Mouse (Mus musculus): ENCODE results near the gene Slc26a1.

Gene Slc26a1

DNA sequence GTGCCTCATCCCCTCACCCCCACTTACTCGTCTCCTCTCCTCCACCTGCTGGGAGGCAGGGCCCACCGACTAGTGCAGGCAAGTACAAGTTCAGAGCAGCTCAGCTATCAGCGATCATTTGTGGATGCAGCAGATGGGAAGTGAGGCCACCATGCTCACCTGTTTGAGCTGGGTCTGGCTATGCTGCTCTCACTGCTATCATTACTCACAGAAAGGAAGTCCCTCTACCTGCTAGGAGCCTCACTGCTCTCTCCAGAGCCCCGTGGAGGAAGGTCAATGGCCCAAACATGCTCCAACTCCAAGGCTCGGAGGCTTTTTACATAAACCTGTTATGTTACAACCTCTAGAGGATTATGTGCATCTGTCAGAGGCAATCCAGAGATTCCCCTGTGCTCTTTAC is 18.0 kb downstream of the Slc26a1 start:
- in situ Hi-C loops (cut with MboI, MseI): no loop called here

DNA sequence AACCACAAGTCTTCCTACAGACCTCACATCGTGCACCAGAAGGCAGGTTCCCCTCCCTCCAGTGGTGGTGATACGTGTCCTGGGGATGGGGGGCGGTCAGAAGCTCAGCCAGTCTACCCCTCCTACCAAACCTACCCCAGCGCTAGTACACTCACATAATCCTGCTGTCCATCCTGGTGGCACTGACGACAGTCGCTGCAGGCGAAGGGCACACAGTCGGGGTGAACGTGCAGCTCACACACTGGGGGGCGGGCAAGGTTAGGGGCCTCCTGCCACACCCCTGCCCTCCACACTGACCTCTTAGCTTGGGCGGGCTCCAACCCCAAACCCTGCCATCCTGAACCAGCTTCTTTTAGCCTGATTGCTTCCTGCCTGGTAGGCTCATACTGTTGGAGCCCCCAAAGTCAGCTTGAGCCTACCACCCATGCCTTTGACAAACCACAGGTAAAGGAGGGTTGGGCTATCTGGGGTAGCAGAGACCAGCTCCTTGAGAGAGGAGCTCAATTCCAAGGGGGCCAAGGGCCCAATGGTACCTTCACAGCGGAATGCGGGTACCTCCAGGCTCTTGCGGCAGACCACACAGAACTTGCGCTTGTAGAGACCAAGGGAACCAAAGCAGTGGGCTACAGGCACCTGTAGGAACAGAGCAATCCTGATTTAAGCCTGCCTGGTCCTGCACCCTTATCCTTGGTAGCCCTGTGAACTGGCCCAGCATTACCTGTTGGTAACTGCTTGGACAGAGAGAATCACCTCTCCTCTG is 19.3 kb downstream of the Slc26a1 start:
- in situ Hi-C loops (cut with MboI, MseI): no loop called here

DNA sequence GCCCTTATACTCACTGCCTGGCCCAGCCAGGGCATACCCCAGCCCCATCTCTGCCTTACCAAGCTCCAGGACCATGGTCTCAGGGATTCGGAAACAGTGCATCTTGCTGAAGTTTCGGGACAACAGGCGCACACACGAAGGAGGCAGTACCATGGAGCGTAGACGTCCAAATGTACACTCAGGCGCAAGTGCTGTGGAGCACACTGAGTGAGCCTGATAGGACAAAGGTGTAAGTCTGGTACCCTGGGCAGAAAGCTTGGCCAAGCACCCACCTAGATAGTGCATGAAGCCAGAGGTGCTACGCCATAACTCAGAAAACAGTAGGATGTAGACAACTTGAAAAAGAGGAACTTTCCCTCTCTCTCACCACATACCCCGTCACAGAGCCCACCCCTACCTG is 20.0 kb downstream of the Slc26a1 start:
- in situ Hi-C loops (cut with MboI, MseI): no loop called here

DNA sequence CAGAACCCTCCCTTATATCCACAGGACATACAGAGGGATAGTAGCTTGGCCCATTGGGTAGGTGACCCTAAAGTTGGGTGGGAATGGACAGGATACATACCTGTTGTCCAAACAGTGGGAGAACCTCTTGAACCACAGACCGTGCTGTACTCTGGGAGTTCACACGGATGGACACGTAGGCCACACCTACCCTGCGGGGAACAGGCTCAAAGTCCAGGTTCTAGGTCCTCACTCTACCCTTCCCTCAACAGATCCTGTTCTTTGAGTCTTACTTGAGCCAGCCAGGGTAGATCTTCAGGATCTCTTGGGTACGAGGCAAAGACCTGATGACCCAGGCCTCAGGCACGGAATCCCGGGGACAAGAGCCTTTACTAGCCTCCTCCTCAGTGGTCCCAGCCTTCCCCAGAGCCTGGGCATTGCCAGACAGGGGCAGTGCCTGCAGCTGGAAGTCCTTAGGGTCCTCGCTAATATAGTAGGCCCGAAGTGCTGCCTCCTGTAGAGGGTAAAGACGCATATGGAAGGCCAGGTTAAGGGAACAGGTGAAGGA is 20.9 kb downstream of the Slc26a1 start:
- in situ Hi-C loops (cut with MboI, MseI): no loop called here

DNA sequence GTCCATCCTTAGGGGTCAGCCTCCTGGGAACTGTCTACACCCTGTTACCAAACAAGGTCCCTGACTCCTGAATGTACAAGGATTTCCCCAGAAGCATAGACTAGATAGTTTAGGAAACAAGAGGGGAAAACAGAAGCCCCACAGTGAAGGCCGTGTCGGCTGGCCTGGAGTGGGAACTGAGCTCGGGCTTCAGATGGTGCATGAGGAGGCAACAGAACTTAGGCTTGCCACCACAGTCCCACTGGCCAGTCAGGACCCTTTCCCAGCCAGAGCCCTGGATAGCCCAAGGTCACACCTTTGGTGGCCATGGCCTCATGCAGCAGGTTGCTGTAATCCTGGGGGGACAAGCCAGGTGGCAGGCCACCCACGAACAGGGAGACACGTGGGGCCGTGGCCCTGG is 22.0 kb downstream of the Slc26a1 start:
- in situ Hi-C loops (cut with MboI, MseI): no loop called here

DNA sequence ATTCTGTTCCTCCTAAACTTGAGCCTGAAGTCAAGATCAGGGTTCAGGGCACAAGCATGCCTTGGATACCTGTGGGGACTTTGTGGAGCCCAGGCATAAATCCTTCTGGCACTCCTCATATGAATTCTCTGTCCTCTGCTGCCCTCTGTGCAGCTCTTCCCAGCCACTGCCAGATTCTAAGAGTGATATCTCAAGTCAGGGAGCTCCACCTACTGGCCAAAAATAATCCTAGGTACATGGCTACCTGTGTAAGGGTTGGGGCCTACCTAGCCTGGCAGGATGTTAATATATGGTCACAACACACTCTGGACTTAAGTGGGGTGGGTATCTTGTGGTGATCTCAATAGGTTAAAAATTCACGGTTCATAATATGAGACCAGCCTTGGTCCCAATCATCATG is 23.5 kb downstream of the Slc26a1 start:
- in situ Hi-C loops (cut with MboI, MseI): no loop called here

DNA sequence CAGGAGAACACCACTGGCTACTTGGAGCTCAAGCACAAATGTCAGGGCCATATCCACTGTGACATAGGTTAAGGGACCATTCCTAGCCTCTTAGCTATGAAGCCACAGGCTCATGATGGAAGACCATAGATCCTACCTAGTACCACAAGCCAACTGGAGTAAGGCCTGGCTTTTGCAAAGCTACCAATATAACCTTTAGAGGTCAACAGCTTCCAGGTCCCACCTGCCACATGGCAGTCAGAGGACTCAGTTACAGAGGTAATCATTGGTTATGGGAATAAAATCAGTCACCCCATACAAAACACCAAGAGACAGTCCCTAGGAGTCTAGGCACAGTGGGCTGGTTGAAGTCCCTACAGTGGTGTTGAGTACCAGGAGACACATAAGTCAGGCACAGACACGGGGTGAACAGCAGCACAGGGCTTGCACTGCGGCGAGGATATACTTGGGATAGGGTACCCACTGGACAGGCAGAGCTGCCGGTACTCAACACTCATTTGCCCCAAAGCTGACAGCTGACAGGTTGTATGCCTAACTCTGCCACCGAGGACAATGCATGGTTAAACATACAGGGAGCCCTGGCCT is 24.1 kb downstream of the Slc26a1 start:
- in situ Hi-C loops (cut with MboI, MseI): no loop called here

DNA sequence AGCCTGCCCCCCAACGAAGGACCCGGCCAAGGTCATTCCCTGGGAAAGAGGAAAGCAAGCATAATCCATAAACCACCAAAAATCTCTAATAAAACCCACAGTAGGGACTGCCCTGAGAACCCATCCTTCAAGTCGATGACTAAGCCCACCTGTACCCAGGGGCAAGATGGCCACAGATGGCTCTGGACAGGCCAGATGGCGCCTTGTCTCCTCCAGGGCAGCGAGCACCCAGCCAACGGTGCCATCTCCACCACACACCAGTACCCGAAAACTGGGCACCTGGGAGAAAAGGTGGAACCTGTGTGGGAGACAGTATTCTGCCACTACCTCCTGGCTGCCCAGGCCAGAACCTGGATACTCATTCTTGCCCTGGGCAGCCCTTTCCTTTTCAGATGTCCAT is 25.0 kb downstream of the Slc26a1 start:
- in situ Hi-C loops (cut with MboI, MseI): no loop called here

DNA sequence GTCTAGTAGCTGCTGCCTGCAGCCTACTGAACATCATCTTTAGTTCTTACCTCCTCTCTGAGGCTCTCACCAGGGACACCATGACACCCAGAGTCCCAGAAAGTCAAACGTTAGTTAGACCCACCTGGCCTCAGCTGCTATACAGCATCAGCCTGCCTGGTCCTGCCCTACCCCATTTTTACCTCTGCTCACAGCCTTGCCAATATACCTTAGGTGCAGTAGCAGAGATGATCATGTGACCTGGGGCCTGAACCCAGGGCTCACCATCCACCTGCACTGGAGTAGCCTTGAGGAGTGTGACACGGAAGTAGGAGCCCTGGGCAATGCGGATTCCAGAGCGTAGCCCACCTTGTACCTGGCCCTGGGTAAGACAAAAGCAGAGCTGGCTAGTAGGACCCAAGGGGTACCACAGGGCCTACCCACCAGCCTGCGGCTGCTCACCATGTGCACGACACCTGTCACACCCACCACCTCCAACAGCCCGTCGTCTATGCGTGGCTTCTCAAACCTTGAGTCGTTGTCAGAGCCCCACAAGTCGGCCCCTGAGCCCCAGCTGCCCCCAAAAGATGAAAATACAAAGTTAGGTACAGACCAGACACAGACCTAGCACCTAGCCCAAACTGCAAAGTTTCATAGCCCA is 26.3 kb downstream of the Slc26a1 start:
- in situ Hi-C loops (cut with MboI, MseI): loop anchor here in 1 of 2 experiments (25.0 kb wide), 1 partner anchor 1288 kb away; no protein-coding TSS in a partner anchor

DNA sequence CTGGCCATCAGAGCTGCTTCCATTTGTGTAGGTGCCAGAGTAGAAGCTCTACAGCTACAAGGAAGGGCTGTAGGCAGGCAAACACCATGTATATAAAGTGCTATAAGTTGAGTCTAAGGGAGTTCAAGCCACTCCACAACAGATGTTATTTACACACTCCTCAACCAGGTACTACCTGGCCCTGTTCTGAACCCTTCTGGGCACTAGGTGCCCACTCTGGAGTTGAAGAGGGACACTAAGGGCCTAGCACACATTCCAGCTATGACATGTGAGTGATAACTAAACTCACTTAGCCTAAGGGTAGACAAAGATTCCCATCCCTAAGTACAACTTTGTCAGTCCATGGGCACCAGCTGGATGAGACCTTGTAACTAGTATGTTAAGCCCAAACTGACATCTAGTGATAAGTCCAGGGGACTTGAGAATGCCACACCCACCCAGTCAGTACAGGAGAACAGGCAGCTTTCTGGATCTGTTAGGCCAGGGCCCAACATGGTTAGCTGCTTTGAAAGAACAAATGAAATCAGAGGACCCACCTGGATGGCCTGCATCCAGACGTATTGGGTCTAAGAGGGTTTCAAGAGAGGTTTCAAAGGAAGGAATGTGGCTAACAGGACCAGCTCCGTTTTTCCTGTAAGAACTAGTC is 27.4 kb downstream of the Slc26a1 start:
- in situ Hi-C loops (cut with MboI, MseI): loop anchor here in 1 of 2 experiments (25.0 kb wide), 1 partner anchor 1289 kb away; no protein-coding TSS in a partner anchor

DNA sequence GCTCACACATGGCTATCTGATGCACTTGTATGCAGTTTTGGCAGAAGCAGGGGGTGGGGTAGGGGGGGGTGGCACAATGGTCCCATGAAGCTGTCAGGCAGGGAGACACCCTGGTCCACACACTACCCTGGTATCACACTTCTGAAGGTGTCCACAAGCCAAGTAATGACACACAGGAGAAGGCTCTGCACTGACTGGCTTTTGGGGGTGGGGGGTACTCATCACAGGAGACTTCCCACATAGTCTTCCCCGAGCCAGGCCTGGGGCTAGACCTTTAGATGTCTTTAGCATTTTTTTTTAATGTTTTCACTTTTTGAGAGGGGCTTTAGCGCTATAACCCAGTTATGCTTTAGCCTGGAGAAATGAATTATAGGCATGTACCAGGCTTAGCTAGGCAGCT is 28.1 kb downstream of the Slc26a1 start:
- in situ Hi-C loops (cut with MboI, MseI): loop anchor here in 1 of 2 experiments (25.0 kb wide), 1 partner anchor 1290 kb away; no protein-coding TSS in a partner anchor

DNA sequence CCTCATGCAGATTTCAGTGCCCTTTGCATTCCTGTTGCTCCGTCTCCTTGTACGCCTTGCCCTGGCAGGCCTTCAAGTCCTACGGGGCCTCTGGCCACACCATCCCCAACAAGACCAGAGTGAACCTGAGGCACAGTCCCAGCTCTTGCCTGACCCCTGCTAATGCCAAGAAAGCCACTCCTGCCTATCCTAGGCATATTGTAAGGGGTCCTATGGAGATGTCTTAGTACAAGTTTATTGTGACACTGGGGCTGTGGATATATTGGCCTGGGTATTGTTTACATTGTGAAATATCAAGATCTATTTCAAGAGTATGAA is 29.1 kb downstream of the Slc26a1 start:
- in situ Hi-C loops (cut with MboI, MseI): loop anchor here in 1 of 2 experiments (25.0 kb wide), 1 partner anchor 1291 kb away; no protein-coding TSS in a partner anchor

DNA sequence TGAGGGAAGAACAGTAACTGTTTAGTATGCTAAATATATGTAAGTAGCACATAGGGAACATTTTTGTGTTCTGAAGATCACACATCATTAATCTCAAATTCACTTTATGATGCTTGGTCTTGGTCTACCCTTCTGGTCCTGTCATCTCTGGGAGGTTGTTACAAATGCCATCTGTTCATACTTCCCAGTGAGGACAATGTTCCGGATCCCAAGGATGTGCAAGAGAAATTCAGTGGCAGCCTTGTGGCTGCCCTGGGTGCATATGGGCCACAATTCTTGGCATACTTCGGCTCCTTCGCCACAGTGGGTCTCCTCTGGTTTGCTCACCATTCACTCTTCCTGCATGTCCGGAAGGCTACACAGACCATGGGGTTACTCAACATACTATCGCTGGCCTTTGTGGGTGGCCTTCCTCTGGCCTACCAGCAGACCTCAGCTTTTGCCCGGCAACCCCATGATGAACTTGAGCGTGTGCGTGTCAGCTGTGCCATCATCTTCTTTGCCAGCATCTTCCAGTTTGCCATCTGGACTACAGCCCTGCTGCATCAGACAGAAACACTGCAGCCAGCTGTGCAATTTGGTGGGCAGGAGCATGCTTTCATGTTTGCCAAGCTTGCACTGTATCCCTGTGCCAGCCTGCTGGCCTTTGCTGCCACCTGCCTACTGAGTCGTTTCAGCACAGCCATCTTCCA is 29.6 kb downstream of the Slc26a1 start:
- in situ Hi-C loops (cut with MboI, MseI): loop anchor here in 1 of 2 experiments (25.0 kb wide), 1 partner anchor 1292 kb away; no protein-coding TSS in a partner anchor

DNA sequence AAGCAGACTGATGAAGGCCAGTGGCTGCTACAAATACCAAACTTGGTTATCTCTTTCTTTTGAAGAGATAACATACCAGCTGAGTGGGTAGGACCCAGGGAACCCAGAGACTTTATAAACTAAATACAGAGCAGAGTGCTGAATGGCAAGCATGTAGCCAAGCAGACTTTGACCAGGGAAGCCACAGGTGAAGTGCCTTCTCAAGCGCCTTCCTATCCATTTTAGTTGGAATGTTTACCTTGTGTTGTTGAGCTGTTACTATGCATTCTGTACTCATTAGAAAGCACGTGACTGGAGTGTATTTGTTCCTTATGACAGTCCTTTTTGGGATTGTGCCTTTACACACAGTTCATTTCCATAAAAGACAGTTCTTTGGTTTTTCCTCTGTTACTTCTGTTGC is 31.7 kb downstream of the Slc26a1 start:
- in situ Hi-C loops (cut with MboI, MseI): loop anchor here in 1 of 2 experiments (25.0 kb wide), 1 partner anchor 1294 kb away; no protein-coding TSS in a partner anchor

DNA sequence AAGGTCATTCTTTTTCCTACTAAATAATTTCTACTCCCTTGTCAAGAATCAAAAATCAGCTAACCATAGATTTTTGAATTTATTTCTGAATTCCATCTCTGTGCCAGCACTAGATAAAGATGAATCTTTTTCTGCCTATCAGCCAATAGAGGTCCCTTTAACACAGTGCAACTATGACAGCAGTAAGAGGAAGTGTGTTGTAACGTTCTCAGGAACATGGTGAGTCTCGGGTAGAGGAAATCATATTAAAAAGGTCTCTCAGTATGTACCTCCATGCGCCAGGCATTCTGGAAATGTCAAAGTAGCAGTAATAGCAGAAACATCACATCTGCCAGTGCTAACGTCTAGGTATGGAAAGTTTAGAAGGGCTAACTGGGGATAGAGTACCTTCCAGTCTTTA is 39.2 kb downstream of the Slc26a1 start:
- in situ Hi-C loops (cut with MboI, MseI): loop anchor here in 1 of 2 experiments (25.0 kb wide), 1 partner anchor 1301 kb away; no protein-coding TSS in a partner anchor

DNA sequence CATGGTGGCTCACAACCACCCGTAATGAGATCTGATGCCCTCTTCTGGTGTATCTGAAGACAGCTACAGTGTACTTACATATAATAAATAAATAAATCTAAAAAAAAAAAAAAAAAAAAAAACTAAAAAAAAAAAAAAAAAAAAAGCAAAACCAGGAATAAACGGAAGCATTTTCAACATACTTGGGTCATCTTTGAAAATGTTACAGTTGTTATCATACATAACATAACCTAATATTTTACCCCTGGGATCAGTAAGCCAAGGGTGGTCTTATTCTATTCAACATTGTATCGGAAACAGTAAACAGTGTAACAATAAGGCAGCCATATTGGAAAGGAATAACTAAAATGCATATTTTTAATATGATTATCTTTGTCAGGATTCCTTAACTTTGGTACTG is 41.3 kb downstream of the Slc26a1 start:
- in situ Hi-C loops (cut with MboI, MseI): loop anchor here in 1 of 2 experiments (25.0 kb wide), 1 partner anchor 1303 kb away; no protein-coding TSS in a partner anchor

DNA sequence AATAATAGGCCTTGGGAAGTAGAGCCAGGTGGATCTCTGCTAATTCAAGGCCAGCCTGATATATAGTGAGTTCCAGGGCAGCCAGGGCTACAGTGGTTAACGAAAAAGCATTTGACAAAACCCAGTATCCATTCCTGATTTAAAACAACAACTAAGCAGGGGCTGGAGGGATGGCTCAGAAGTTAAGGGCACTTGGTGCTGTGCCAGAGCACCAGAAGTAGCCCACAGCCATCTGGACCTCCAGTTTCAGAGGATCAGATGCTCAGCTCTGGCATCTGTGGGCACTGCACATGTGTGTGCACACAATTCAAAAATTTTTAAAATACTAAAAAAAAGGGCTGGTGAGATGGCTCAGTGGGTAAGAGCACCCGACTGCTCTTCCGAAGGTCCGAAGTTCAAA is 41.7 kb downstream of the Slc26a1 start:
- in situ Hi-C loops (cut with MboI, MseI): loop anchor here in 1 of 2 experiments (25.0 kb wide), 1 partner anchor 1304 kb away; no protein-coding TSS in a partner anchor

DNA sequence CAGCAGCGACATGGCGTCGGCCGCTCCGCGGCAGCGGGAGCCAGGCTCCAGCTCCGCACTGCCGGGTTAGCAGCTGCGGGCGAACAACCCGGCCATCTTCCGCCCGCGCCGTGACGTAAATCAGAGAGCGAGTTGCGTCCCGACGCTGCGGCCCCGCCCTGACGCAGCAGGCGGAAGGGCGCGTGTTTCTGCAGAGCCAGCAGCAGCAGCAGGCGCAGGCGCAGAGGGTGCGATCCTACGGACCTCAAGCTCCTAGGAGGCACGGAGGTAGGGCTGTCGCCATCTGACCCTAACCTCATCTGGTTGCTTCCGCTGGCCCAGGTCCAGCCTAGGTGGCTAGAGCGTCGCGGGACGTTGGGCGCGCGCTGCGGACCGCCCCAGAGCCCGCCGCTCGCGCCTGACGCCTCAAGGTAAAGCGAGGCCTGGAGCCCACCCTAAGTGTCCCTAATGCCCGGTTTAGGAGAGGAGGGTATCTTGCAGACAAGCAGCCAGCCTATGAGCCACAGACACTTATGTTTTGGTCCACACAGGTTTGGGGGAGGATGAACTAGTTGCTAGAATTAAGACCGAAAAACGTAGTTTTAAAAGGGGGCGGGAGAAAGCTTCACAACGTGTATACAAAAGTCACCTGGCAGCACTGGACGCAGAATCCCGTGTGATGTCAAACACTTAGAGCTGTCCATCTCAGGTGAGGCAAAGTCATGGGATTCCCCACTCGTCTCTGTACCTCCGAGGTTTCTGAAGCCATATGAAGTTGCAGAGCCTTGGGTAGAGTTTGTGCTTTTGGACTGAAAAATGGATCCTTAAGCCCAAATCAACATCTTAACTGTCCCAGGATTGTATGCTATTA is 45.5 kb downstream of the Slc26a1 start, which contains the start of the genes Gak and Tmem175:
Gak (minus strand) TSS at position 122 of the 850 bp plus-strand sequence.
Tmem175 (plus strand) TSS at position 137 of the 850 bp plus-strand sequence.
- in situ Hi-C loops (cut with MboI, MseI): loop anchor here in 1 of 2 experiments (25.0 kb wide), 1 partner anchor 1307 kb away; no protein-coding TSS in a partner anchor

DNA sequence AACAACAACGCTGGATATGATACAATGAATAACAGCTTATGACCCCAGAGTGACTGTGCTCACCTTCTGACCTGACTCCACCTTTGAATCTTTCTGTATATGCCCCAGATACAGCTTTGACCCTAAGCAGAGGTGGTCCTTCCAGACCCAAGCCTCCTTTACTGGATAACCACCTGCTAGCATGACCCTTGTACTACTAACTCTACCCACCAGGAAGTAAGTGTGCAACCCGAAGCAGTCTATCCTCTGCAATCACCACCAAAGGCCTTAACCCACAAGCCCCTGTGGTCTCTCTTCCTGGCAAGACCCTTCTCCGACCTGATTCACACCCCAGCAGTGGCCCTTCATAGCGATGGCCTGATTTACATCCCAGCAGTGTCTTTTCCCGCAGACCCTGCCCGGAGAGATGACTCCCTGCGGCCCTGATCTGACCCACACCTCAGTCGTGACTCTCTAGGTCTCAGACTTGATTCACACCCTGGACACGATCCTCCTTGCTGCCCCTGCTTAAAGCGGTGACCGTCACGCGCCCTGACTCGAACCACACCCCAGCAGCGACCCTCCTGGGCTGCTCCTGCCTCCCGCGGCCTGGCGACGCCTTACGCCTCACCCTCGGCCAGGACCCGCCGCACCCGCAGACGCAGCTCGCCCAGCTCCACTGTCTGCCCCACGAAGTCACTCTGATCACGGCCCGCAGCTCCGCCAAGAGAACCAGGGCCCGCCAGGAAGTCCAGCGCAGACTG is 46.3 kb downstream of the Slc26a1 start:
- in situ Hi-C loops (cut with MboI, MseI): loop anchor here in 1 of 2 experiments (25.0 kb wide), 1 partner anchor 1308 kb away; no protein-coding TSS in a partner anchor

Data from T-helper 17 cell (primary cell).